Mouse (Mus musculus) gastrocnemius, adult 8-10 months (tissue): ENCODE results near the gene Hsd17b6. TPM values are rescaled to one million over a fixed set of nuclear protein-coding genes. Genes with fewer than 3 reads are reported as not detected.
"Not testable (repeated sequence)": the region's sequence is repeated elsewhere in the genome, so short reads cannot be mapped to it uniquely, and the experiment has no call there.

ENCODE experiments used
- DNase-seq, 2 experiments: peaks; one replicate each; pipeline ENCODE4 v3.0.0; 2022; ENCODE audit warnings: low spot score in 2 of 2
- total RNA-seq, 4 experiments: library from RNA; stranded (reverse); gene quantifications; 2 replicates each; pipeline ENCODE4 v1.2.4; 2022

The Hsd17b6 gene
- not detected for total RNA-seq

DNA sequence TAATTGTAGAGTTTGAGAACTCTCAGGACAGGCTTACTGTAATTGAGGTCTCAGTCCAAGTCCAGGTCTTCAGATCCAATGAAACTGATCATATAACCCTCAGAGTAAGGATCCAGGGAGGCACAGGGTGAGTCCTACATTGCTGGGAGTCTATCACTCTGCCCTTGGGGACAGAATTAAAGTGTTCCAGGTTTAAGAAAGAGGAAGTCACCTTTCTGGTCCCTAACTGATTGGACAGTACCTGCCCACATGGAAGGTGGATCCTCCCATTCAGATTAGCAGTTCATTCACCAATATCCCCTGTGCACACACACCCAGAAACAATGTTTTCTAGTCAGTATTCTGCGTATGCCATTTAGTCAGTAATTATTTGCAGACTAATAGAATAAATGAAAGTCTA is at the start of gene Hsd17b6:
Hsd17b6 (minus strand) TSS at position 166 of the 400 bp plus-strand sequence.
- no peak for DNase-seq

GRCm38 (mm10) chr10:128053001-128053400 is 45.6 kb upstream of the Hsd17b6 start:
- DNase-seq, result no peak

GRCm38 (mm10) chr10:128052136-128052535 is 44.7 kb upstream of the Hsd17b6 start:
- not testable (repeated sequence) for DNase-seq

DNA sequence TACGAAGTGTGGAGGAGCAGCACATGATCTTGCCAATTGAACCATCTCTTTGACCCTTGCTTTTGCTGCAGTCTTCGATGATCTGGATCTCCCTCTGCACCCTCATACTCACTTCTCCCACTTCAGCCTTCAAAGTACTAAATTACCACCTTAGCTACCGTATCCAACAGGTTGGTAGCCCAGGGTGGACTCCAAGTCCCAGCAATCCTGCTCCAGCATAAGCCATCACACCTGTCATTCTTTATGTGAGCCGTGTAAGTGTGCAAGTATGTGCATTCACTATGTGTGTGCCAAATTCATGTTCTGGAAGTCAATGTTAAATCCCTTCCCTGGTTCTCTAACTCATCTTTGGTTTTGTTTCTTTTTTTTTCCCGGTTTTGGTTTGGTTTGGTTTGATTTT is 44.2 kb upstream of the Hsd17b6 start:
- no peak for DNase-seq

DNA sequence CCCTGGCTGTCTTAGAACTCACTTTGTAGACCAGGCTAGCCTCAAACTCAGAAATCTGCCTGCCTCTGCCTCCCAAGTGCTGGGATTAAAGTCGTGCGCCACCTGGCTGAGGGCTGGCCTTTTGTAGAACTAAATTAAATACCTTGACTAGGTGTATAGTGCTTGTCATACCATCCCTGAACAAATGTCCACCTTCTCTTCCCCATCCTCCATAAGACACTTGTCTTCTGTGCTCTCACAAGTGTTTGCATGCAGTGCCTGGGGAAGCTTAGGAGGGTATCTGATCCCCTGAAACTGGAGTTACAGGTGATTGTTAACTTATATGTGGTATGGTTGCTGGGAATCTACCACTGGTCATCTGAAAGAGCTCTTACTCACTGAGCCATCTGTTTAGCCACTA is 42.9 kb upstream of the Hsd17b6 start:
- DNase-seq, result no peak

GRCm38 (mm10) chr10:128049741-128050140 is 42.3 kb upstream of the Hsd17b6 start:
- DNase-seq, result no peak

DNA sequence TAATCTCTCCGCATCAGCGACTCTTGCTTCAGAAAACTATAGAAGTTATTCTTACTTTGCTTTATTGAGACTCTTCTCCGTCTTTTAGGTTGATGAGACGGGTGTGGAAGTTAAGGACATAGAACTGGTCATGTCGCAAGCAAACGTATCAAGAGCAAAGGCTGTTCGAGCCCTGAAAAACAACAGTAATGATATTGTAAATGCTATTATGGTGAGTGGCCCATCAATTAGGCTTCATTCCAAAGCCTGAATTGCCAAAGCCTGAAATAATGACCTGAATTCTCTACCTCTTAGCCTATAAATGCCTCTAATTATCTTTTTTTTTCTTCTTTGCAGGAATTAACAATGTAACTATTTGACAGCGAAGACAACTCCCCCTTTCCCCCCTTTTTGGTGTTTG is 40.7 kb upstream of the Hsd17b6 start:
- no peak for DNase-seq

DNA sequence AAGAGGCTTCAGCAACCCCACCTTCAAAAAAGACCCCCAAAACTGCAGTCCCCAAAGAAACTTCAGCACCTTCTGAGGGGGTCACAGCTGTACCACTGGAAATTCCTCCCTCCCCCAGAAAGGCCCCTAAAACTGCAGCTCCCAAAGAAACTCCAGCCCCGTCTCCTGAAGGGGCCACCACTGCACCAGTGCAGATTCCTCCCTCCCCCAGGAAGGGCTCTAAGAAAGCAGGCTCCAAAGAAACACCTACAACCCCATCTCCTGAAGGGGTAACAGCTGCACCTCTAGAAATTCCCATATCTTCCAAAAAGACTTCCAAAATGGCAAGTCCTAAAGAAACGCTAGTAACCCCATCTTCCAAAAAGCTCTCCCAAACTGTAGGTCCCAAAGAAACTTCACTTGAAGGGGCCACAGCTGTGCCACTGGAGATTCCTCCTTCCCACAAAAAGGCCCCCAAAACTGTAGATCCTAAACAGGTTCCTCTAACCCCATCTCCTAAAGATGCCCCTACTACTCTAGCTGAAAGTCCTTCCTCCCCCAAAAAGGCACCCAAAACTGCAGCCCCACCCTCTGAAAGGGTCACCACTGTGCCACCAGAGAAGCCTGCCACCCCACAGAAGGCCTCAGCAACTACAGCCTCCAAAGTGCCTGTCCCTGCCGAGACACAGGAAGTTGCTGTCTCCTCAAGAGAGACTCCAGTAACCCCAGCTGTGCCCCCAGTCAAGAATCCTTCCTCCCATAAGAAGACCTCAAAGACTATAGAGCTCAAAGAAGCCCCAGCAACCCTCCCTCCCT is 35.8 kb upstream of the Hsd17b6 start:
- no peak for DNase-seq

DNA sequence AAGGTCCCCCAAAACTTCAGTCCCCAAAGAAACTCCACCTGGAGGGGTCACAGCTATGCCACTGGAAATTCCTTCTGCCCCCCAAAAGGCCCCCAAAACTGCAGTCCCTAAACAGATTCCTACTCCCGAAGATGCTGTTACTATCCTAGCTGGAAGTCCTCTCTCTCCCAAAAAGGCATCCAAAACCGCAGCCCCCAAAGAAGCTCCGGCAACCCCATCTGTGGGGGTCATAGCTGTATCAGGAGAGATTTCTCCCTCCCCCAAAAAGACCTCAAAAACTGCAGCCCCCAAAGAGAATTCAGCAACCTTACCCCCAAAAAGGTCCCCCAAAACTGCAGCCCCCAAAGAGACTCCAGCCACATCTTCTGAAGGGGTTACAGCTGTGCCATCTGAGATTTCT is 35.1 kb upstream of the Hsd17b6 start:
- DNase-seq, result no peak

DNA sequence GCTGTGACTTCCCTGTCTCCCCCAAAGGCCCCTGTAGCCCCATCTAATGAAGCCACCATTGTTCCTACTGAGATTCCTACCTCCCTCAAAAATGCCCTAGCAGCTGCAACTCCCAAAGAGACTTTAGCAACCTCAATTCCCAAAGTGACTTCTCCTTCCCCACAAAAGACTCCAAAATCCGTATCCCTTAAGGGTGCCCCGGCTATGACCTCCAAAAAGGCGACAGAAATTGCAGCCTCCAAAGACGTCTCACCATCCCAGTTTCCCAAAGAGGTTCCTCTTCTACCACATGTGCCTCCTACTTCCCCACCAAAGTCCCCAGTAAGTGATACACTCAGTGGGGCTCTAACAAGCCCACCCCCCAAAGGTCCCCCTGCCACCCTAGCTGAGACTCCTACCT is 34.2 kb upstream of the Hsd17b6 start:
- no peak for DNase-seq

- DNase-seq, result no peak
Observed at GRCm38 (mm10) chr10:128040293-128040692, 32.9 kb upstream of the Hsd17b6 start.

DNA sequence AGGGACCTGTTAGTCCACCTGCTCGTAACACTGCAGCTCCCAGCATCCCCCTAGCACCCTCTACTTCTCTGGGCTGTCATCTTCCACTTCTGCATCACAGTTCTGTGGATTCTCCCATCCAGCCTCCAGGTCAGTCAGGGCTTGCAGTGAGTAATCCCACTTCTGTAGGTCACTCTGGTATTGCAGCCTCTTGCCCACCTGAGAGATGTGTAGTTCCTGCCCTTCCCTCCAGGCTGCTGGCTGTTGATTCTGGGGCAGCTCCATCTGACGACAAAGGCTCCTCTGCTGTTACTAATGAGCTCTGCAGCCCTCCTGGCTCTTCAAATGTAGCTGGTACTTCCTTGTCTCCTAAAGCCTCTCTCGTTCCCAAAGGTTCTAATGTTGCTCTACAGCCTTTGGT is 32.4 kb upstream of the Hsd17b6 start:
- no peak for DNase-seq

DNA sequence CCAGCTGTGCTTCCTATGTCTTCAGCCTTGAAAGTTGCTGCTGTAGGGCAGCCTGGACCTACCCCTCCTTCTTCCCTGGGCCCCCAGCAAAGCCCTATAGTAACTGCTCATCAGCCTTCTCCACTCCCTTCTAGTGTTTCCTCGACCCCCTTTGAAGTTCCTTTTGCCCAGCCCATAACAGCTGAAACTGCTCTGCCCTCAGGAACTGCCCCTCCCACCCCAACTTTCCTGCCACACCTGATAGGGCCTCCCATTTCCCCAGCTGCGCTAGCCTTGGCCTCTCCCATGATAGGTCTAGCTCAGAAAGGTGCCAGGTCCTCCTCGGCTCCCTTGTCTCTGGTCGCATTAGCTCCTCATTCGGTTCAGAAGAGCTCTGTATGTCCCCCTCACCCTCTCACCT is 31.8 kb upstream of the Hsd17b6 start:
- DNase-seq, result no peak

GRCm38 (mm10) chr10:128037921-128038320 is 30.5 kb upstream of the Hsd17b6 start:
- DNase-seq, result no peak

DNA sequence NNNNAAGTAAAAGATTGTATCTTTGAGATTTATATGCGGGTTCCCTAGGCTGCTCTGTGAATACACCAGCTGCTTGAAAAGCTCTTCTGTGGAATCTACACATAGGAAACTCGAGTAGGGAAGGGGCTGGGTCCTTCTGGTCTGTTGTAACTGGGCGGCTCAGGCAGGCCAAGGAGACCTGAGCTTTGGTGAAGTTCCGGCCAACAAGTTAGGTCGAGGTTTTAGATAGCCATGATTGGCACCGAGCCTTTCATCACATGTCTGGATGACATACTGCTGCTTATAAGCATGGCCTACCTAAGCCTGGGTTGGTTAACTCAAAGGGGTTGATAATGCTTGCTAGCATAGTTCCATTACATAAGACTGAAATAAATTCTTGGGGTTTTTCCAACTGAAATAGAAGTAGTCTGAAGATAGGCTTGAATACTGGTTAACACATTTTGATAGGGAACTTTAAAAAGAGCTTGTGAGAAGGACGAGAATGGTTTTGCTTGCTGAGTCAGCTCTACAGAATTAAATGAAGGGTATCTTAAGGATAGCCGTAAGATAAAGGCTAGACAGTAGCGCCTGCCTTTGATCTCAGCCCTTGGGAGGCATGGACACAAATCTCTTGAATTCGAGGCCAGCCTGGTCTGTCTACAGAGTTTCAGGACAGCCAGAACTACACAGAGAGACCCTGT is 29.5 kb upstream of the Hsd17b6 start:
- peak; percentile 78 to 84 for DNase-seq

GRCm38 (mm10) chr10:128030860-128031259 is 23.4 kb upstream of the Hsd17b6 start:
- no peak for DNase-seq

DNA sequence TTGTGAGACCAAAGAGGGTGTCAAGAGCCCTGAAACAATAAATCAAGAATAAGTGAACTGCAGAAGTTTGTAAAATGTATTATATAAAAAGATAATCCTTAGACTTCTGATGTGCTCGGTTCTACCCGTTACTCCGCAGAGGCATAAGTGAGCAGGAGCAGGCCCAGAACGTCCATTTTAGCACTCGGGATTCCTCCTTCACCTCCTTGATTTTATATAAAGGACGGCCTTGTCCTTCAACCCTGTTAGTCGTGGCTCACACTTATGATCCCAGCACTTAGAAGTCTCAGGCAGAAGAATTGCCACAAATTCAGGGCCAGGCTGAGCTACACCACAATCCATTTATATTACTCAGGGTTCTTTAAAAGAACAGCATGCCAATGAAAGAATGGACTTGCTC is 22.5 kb upstream of the Hsd17b6 start:
- no peak for DNase-seq

- no peak for DNase-seq
Observed at GRCm38 (mm10) chr10:128023496-128023895, 16.1 kb upstream of the Hsd17b6 start.

DNA sequence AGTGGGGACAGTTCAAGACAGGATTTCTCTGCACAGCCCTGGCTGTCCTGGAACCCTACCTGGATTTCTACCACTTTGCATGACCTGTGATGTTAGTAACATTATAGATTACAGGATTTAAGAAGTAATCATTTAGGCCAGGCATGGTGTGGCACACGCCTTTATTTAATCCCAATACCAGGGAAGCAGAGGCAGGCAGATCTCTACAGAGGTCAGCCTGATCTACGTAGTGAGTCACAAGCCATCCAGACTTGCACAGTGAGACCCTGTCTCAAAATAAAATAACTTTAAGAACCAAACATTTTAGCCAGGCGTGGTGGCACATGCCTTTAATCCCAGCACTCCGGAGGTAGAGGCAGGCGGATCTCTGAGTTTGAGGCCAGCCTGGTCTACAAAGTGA is 14.8 kb upstream of the Hsd17b6 start:
- DNase-seq, result no peak

GRCm38 (mm10) chr10:128015068-128015934 is 7.9 kb upstream of the Hsd17b6 start, which contains the start of gene Prim1:
Prim1 (plus strand) TSS chr10:128015168.
- DNase-seq, result peak; percentile 36 to 50

DNA sequence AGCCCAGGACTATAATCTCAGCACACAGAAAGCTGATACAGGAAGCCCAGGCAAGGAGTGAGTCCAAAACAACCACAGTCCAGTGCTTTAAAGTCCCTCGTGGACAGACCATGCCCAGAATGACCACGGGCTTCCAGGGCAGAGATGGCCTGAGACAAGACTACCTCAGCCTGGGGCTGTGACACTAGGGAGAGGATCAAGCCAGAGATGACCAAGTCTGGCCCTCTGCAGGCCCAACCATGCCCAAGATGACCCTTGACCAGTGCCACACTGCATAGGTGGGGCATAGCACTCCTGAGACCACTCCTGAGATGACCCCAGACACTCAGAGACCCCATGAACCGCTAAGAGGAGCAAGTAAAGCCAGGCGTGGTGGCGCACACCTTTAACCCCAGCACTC is 2.3 kb upstream of the Hsd17b6 start:
- DNase-seq, result no peak
